Mouse (Mus musculus): ENCODE results near the gene Gm45785. TPM values are rescaled to one million over a fixed set of nuclear protein-coding genes. Genes with fewer than 3 reads are reported as not detected.

Gm45785 gene
- total RNA-seq, 2 experiments from 2014 or later = not detected

DNA sequence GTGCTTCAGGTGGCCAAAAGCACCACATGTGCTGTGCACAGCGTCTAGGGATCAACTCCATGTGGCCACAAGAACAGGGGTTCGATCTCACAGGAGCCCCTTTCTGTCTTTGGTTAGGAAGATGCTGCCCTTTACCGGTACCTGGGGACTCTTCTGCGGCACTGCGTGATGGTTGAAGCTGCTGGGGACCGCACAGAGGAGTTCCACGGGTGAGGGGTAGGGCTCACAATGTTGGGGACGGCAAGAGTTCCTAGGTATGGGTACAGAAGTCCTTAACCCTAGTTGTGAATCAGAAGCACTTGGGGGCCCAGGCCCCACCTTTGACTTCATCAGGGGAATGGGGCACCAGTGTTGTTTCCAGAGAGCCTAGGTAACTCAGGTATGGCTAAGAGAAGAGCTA lies 2.6 kb upstream of the Gm45785 start:
- DNase-seq (ENCODE audit: low spot score in 2 of 2) = no peak

DNA sequence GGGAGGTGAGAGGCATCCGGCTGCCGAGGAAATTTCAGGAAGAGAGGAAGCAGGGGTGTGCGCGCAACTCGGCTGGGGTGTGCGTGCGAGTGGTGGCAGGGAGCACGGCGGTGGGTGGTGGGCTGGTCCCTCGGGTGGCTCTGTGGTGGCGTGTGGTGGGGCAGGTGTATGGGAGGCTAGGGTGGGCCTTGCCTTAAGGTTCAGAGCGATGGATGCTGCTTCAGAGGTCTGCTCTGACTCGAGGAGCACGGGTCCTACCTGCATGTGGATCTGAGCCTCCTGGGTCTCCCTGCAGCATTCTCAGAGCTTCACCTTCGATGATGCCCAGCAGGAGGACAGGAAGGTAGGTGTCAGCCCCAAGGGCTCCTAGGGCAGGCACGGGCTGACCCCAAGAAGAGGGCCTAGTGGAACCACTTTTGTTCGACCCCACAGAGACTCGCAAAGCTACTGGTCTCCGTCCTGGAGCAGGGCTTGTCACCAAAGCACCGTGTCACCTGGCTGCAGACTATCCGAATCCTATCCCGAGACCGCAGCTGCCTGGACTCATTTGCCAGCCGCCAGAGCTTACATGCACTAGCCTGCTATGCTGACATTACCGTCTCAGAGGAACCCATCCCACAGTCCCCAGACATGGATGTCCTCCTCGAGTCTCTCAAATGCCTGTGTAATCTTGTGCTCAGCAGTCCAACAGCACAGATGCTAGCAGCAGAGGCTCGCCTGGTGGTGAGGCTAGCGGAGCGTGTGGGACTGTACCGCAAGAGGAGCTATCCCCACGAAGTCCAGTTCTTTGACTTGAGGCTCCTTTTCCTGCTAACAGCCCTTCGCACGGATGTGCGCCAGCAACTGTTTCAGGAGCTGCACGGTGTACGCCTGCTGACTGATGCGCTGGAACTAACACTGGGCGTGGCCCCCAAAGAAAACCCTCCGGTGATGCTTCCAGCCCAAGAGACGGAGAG lies 1.7 kb upstream of the Gm45785 start, which contains the start of gene Bet1l:
Gene Bet1l, minus strand, starts transcription at position 28 of the 956 bp plus-strand sequence.
- no peak for DNase-seq (ENCODE audit: low spot score in 2 of 2)

DNA sequence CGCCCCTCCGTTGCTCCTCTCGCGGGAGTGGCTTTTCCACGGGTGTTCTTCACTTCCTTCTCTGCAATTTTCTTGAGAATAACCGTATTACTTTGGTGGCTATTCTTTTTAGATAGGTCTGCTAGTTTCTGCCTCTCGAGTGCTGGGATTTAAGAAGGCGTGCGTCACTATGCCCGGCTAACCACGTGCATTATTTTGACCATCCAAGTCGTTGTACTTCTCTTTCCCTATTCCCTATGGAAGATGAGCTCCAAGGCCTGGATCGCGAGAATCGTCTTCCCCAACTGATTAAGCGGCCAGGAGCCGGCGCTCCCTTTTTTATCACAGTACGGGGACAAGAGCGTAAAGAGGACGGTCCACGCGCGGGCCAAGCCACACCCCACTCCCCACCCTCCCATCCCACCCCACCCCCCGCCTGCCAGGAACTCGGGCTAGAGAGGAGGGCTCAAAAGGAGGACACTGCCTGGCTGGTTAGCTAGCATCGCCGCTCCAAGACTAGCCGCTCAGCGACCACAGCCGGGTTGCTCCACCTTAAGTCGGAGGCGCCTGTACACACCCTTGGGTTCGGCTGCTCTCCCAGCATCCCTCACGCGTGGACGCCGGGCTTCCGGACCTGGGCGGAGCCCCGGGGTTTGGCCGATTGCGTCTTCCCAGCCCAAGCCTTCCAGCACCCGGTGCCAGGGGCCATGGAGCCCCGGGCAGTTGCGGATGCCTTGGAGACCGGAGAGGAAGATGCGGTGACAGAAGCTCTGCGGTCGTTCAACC lies 836 bp upstream of the Gm45785 start, which contains the start of gene Ric8a:
Gene Ric8a, plus strand, starts transcription at position 173 of the 765 bp plus-strand sequence.
- DNase-seq (ENCODE audit: low spot score in 2 of 2) = peak; percentile 80 to 91

DNA sequence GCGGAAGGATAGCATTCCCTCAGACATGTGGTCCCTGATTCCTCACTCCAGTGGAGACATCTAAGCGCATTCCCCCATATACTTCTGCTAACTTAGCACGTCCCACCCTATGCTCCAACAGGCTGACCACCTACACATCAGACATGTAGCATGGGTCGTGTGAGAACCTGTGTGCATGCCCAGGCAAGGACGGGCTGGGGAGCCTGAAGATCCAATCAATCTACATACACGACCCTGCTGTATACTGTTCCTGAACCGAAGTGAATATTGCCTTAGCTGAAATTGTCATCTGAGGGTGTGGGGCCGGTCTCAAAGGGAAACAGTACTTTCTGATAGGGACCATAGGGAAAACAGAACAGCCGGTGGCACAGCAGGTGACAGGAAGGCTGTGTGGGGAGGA lies 950 bp downstream of the Gm45785 start:
- no peak for DNase-seq (ENCODE audit: low spot score in 2 of 2)

DNA sequence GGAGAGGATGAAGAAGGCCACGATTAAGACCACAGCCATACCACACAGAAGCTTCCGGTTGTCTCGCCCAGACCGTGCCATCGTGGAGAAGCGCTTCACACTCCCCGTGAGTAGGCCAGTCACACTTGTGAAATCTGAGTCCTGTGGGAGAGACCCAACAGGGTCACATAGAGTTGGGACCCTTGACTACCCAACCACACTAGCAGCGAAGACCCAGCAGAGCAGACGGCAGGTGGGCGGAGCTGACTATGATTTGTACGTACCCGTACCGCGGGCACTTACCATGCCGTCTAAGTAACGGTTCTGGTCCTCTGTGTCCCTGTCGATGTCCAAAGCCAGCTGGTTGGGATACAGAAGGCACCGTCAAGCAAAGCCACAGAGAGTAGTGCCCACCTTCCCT lies 1.6 kb downstream of the Gm45785 start:
- no peak for DNase-seq (ENCODE audit: low spot score in 2 of 2)

DNA sequence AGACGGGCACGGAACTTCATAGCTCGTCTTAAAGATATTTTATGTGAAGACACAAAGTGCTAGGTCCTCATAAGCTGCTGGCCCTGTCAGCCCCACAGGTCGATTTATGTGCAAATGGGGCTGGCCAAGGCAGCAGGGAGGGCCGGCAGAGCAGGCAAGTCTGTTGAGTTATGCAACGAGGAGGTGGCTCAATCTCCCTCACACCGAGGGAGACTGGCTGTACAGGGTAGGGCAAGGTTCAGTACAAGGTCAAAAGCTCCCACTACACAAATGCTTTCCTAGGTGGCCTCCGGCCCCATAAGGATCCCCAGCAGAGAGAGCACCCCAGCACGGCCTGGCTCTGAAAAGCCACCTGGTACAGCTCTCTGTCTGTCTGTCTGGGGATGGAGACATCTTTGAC lies 2.7 kb downstream of the Gm45785 start:
- DNase-seq (ENCODE audit: low spot score in 2 of 2) = no peak

DNA sequence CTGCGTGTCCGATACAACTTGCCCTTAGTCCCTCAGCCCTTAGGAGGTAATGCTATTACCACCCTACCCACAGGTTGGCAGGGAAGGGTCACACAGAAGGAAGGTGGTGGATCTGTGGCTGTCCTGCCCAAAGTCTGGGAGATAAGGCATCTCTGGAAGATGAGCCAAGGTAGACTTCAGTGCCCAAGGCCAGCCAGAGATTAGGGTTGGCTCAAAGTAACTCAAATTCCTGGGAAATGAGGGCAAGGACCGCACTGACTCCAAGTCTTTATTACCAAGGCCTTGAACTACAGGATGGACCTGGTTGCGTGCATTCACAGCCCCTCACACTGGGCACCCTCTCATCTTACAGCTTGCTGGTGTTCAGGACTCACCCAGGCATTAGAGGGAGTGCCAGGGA lies 4.2 kb downstream of the Gm45785 start:
- DNase-seq (ENCODE audit: low spot score in 2 of 2) = no peak

DNA sequence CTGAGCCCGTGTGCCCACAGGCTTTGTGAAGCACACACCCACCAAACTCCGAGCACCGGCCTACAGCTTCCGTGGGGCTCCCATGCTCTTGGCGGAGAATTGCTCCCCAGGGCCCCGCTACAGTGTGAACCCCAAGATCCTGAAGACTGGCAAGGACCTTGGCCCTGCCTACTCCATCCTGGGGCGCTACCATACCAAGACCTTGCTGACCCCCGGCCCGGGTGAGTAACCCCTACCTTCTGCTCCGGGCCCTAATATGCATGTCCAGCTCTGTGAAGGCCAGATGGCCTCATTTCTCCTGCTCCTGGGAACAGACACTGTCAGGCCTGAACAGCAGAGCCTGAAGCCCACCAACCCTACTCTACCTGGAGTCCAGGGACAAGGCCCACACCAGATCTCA lies 7.5 kb downstream of the Gm45785 start:
- DNase-seq (ENCODE audit: low spot score in 2 of 2) = no peak

DNA sequence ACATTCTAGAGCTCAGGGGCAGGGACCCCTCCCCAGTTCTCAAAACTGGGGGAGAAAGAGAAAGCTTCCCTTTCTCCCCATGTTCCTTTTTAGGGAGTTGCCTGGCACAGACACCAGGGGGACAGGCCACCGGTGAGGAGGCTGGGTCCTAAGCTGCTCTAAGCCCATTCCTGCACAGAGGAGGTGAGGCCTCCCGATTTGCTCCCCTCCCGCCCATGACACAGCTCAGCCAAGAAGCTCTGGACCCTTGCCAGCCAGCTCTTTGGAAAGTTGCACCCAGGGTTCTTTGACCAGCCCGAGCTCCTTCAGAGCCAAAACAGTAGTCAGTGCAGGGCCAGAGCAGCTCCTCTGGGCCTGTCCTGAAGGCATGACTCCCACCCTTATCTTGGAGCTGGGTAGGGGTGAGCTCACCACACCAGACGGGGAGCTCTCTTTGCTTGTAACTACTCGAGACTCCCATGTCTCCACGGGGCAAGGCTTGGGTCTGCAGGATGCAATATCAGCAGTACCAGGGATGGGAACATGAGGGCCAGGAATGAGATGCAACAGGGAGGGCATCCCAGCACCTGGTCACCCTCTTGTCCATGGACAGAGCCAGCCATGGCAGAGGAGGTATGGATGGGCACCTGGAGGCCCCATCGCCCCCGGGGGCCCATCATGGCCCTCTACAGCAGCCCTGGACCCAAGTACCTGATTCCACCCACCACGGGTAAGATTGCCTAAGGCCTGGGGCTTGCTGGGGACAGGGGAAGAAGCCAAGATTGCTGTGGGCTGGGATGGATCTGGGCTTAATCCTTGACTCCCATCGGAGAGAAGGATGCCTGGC lies 8.2 kb downstream of the Gm45785 start, which contains the start of gene Odf3:
Gene Odf3, plus strand, starts transcription at position 51 of the 826 bp plus-strand sequence.
- no peak for DNase-seq (ENCODE audit: low spot score in 2 of 2)

DNA sequence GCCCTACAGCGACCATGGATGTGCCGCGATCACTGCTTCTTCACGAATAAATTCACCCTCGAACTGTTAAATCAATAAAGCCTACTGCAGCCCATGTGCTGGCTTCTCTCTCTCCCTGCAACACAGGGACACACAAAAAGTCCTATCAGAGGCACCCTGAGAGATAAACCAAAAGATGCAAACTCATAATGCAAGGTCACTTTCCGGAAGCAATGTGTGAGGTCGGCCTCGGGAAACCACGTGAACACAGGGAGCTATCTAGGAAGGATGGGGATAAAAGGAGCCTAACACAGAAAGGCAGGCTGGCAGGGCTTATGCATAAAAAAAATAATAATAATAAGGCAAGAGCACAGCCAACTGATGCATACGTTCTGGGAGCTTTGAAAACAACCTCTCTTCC lies 9.5 kb downstream of the Gm45785 start:
- no peak for DNase-seq (ENCODE audit: low spot score in 2 of 2)

DNA sequence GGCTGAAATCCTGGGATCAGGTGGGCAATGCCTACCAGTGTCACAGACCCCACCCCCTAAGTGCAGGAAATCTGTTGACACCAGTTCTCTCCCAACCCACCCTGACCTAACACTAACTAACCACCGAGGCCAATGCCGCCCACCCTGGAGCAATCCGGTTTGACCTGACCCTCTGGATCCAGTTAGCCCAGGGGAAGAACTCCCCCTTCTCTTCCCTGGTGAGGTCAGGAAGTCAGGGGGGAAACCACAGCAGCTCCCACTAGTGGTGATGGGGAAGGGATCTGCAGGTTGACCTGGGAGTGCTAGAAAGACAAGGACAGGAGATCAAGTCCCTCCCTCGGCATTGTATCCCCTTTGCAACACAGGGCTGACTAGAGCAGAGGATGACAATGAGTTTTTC lies 10.4 kb downstream of the Gm45785 start:
- no peak for DNase-seq (ENCODE audit: low spot score in 2 of 2)

DNA sequence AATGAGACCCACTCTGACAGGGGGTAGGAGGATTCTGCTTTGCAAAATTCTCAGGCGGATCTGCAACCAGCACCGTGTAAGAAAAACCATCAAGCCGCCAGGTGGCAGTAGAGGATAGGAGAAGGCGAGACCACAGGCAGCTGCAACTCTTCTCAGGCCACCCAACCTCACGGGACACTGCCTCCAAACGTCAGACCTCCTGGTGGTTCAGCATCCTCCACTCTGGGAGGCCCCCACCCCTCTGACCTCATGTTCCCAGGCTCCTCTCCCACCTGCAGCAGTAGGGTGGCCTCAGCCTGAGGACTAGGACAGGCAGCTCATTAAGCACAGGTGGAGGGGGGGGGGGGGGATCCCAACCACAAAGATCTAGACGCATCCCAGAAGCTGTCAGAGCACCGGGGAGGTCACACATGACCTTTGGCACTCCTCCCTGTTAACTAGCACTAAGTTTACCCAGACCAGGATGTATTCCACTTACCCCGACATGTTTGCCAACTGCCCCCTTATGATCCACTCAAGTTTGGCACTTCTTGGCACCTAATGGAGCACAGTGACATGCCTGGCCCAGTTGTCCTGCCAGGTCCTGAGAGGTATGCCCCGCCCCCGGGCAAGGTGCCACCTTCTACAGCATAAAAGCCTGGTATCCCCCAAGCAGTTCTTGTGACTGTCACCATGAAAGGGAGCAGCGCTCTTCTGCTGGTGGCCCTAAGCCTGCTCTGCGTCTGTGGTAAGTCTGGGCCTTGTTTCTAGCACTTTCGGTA lies 11.0 kb downstream of the Gm45785 start, which contains the start of gene Scgb1c1:
Gene Scgb1c1, plus strand, starts transcription at position 643 of the 761 bp plus-strand sequence.
- DNase-seq (ENCODE audit: low spot score in 2 of 2) = peak; percentile 80 to 93

DNA sequence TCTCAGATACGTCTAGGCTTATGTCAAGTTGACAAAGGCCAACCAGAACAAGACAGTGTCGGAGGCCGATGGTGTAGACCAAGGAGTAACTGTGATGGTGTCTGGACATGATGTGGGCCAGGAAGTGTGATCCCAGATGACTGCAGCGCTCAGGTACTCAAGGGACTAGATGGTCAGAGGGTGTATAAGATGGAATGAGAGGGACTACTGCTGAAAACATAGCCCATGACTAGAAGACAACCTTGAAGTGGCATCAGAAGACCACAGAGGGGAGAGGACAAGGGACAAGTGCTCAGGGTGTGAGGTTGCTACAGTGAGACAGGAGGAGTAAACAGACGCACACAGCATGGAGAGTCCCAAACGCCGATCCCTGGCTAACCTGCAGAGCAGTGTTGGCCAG lies 12.3 kb downstream of the Gm45785 start:
- DNase-seq (ENCODE audit: low spot score in 2 of 2) = no peak

DNA sequence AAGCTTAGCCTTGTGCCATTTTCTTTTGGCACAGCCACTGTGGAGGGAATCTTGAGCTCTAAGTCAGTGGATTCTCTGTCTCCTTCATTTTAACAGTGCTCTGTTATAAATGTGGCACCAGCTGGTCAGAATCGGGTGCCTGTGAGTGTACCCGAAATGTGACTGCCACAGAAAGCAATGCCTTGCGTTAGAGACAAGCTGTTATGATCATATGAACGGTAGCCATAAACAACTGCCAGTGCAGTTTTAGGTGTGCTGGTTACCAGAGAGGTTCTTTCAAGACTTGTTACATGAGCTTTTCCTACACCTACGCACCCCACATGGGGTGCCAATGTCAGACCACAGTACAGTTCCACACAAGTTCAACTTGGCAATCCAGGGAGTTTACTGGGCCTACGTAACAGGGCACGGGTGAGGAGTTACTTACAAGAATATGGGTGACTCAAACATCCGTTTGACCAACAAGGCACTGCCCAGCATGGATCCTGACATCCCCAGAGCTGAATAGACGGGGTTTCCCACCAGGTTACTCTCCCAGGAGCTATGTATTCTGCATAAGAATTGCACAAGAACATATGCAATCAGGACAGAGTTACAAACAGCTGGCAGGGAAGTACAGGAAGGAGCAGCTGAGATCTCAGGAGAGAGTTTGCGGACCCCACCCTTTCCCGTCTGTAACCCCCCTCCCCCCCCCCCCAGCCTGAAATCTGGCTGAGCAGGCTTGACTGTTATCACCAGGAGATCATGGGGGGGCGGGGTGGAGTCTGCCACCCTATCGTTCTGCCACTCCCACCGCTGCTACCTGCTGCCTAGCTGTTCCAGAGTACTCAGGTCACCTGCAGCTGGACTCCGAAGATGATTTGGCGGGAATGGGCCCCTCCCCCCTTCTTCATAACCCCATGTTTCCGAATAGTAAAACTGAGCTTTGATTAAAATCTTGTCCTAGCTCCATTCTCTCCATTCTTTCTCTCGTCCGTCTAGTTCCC lies 15.1 kb downstream of the Gm45785 start:
- no peak for DNase-seq (ENCODE audit: low spot score in 2 of 2)

DNA sequence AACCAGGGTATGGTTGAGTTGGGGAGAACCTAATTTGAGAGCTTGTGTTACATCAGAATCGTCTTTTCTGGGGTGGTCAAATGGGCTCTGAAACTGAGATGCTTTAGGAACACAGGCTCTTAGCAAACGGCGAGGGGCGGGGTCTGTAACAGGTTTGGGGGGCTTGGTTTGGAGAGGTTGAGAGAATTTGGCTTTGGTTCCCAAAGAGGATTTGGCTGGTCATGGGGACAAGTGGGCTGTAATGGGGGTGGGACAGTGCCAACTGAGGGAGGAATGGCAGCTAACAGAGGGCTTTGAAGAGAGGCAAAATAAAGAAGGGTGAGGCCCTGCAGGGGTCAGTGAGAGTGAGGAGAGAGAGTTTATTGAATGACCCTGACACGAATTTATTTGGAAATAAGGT lies 16.6 kb downstream of the Gm45785 start:
- DNase-seq (ENCODE audit: low spot score in 2 of 2) = no peak

DNA sequence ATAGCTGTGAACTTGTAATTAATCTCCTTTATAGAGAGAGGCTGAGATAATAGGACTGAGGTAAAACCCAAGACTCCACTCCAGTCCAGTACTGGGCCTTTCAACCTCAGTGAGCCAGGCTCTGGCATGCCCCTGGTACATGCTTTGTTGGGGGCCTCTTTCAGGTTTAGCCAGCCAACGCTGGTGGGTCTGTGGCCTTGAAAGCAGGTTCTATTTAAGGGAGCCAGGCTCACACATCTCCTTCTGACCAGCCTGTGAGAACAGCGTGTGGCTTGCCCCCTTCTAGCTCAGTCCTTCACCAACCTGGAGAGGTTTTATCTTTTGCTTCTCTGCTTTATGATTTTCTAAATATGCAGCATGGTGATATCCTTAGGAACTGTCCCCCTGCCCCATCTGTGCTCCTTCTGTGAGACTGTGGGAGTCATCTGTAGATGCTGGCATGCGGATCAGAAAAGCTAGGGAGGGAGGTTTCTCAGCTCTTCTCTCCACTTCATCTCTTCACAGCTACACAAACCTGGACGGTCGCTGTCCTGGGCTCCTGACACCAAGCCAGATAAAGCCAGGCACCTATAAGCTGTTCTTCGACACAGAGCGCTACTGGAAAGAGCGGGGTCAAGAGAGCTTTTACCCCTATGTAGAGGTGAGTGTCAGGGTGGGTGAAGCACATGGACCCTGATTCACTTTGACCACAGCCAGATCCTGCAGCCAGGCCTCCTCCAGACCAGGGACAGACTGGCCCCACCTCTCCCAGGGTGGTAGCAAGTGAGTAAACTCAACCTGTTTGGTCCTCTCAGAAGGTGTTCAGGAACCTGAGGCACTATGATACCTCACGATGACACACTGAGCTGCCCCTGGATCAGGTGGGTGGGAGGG lies 19.7 kb downstream of the Gm45785 start:
- DNase-seq (ENCODE audit: low spot score in 2 of 2) = no peak

DNA sequence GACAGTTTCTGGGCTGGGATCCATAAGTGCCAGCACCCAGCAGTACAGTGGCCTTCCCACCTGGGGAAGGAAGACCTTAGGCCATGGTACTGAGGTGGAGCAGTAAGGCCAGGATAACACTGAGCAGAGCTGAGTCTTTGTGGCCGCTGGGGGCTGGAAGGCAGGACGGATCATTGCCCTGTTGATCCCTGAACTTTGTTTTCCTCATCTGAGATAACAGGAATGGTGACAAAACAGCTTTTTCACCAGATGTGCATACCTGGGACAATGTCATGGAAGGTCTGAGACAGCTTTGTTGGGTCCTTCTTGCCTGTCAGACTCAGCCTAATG lies 20.4 kb downstream of the Gm45785 start:
- no peak for DNase-seq (ENCODE audit: low spot score in 2 of 2)

All from gastrocnemius, postnatal 4 days (tissue).